Mouse (Mus musculus) cortical plate, adult 2 months (tissue): ENCODE measurements around the gene Dclre1b.

ENCODE experiments used
- CTCF ChIP-seq: fragments of 200-500 bp; IDR thresholded peaks from 2 replicates; pipeline ENCODE4 v1.5.1; 2011; ENCODE audit warnings: mild to moderate bottlenecking, control low read depth, low read length; ENCODE audit not compliant: insufficient read depth; ENCODE audit errors: extremely low read depth
- POLR2A ChIP-seq: fragments of 200-500 bp; IDR thresholded peaks from 2 replicates; pipeline ENCODE4 v1.6.1; 2011; ENCODE audit warnings: mild to moderate bottlenecking, low read length, control low read depth; ENCODE audit not compliant: insufficient read depth; ENCODE audit errors: extremely low read depth

- TF ChIP-seq POLR2A (no peak), CTCF (no peak)
Observed at GRCm38 (mm10) chr3:103771531-103772130, 37.6 kb downstream of the Dclre1b start.
